In genomic region chr4:45585188-45585820, GRCm38 (mm10) we compare ENCODE assay signal across 14 mouse cellular contexts. TPM values are rescaled to one million over a fixed set of nuclear protein-coding genes. Genes with fewer than 3 reads are reported as not detected.
DNase-seq lines count a peak whose midpoint lies in the region; ATAC-seq and TF ChIP-seq lines count a peak whose summit lies in the region.
"Had no signal": no experiment of that assay in that cellular context is flagged by ENCODE, and none has a peak within 500 bp of the region (broad histone marks: within the 10 kb centered on the region; RNA-seq: fewer than 3 reads in every experiment).

No protein-coding gene starts in this region.

- no peak for TF ChIP-seq CTCF in kidney, adult 2 months (conservative IDR thresholded peaks at IDR 0.05; ENCODE audit: insufficient read depth, insufficient read length, low read depth, low read length)

- no peak for TF ChIP-seq POLR2A in kidney, adult 2 months (IDR thresholded peaks at IDR 0.05; ENCODE audit: low read depth, low read length)

- peak; percentile 52 for ATAC-seq in activated CD4-positive, CD25-positive, alpha-beta regulatory T cell, adult 4 months
- ATAC-seq in frontal cortex, adult (ENCODE audit: low TSS enrichment), result no peak

- H3K36me3 ChIP-seq in kidney, adult 2 months (ENCODE audit: control insufficient read depth, insufficient read depth, low read length), result no peaks in the 10 kb centered on the region
- H3K36me3 ChIP-seq: hindbrain, embryonic 15.5 days; neural tube, embryonic 15.5 days had no signal

- H3K4me1 ChIP-seq in kidney, adult 2 months (ENCODE audit: control insufficient read depth, insufficient read depth, low read length), result peaks cover 31% of the 10 kb centered on the region
- H3K4me1 ChIP-seq: hindbrain, embryonic 15.5 days; neural tube, embryonic 15.5 days had no signal

- peak; percentile 21 for DNase-seq in CD4-positive, CD25-positive, alpha-beta regulatory T cell, adult 2 months (ENCODE audit: low read depth, low spot score)
- peak; percentile 92 for DNase-seq in kidney, adult 2 months
- peak; percentile 66 to 83 for DNase-seq in kidney, postnatal 36 days
- DNase-seq in layer of hippocampus, postnatal 14 days (ENCODE audit: low spot score in 2 of 2), result no peak
- no peak for DNase-seq in lung, postnatal 36 days
- DNase-seq in cerebellum, adult 8-10 months, result no peak
- DNase-seq: cerebellum, adult 9-10 months; gastrocnemius, postnatal 36 days; lung, adult 2 months; right cerebral cortex, adult 18-20 months had no signal

- H3K27me3 ChIP-seq in kidney, adult 2 months (replicated peaks; ENCODE audit: control insufficient read depth, insufficient read depth, low read length), result no peaks in the 10 kb centered on the region
- H3K27me3 ChIP-seq: hindbrain, embryonic 15.5 days had no signal

- H3K4me3 ChIP-seq in kidney, adult 2 months (ENCODE audit: insufficient read depth, low read depth, low read length), result no peak overlapping the region
- H3K4me3 ChIP-seq: hindbrain, embryonic 15.5 days; neural tube, embryonic 15.5 days had no signal

- 38% methylated on average over 8 of the region's 8 CpGs for WGBS in kidney, adult 2 months

- H3K27ac ChIP-seq in kidney, adult 2 months (ENCODE audit: insufficient read depth, low read depth, low read length), result peak overlapping the region; percentile 84
- H3K27ac ChIP-seq: hindbrain, embryonic 15.5 days; neural tube, embryonic 15.5 days had no signal

RNA-seq across cellular contexts. Expression of gene Shb, which starts 53.0 kb away (rescaled TPM):
- not detected for polyA plus RNA-seq in activated CD4-positive, CD25-positive, alpha-beta regulatory T cell, adult 4 months (2017; shearing (Covaris generic))
- polyA plus RNA-seq in kidney, adult 2 months (2012; rRNA removed), result 57.1 and 59.4 TPM in 2 replicates
- 10 to 100 TPM; 21.5 to 24.9 TPM for total RNA-seq in layer of hippocampus, postnatal 14 days (2021)

Comparison
In these comparisons a context has a peak if more than half of its experiments do, and no peak if none do; other contexts are left out.
1. DNase-seq: peak in CD4-positive, CD25-positive, alpha-beta regulatory T cell, adult 2 months (single experiment), kidney, adult 2 months (single experiment) and kidney, postnatal 36 days (2 of 2); none in layer of hippocampus, postnatal 14 days (0 of 2), lung, postnatal 36 days (single experiment) and cerebellum, adult 8-10 months (single experiment).
2. RNA of gene Shb, which starts 53.0 kb away (polyA plus RNA-seq): 57.1 to 59.4 TPM in kidney, adult 2 months; not detected in activated CD4-positive, CD25-positive, alpha-beta regulatory T cell, adult 4 months; every median in the first group is over 10 times any median in the second.